In the genomic region with DNA sequence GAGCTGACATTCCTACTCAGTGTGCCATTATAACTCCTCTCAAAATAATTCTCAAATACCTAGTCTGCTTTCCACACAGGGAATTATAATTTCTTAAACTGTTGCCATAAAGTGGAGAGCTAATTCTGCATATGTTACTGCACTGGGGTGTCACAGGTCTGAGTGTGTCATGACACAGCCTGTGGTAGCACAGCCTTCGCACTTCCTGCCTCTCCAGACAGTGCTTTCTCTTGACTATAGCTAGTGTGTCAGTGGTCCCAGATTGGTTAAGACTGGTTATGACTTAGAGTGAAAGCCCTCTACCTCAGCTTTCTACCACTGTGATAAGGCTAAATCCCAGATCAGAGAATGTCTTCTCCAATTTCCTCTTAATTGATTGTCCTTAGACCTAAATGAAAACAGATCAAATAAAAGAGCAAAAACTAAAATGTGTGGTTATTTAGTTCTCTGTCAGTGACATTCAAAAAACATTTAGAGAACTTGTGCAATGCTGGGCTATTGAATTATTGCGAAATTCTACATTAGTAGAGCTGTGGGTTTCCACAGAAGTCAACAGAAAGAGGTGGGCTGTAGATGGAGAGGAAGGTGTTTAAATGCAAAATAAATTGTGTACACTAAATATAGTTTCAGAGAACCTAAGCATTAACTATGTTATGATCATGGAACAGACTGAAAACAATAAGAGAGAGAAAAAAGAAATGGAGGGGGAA, we compare ENCODE assay signal across 25 mouse cellular contexts.
DNase-seq lines count a peak whose midpoint lies in the region; ATAC-seq and TF ChIP-seq lines count a peak whose summit lies in the region.
"Had no signal": no experiment of that assay in that cellular context is flagged by ENCODE, and none has a peak within 500 bp of the region (broad histone marks: within the 10 kb centered on the region; RNA-seq: fewer than 3 reads in every experiment).

No protein-coding gene starts in this region.

- no peak for TF ChIP-seq POLR2A in embryonic fibroblast, embryonic 13.5 days (IDR thresholded peaks at IDR 0.05; ENCODE audit: low read depth, low read length)

- intact Hi-C loops in heart, postnatal 36 days (cut with DNase I) = no loop called here

- peak; percentile 24 for ATAC-seq in frontal cortex, adult (ENCODE audit: low TSS enrichment)
- peak; percentile 83 for ATAC-seq in megakaryocyte, adult 5-6 weeks (ENCODE audit: poor library complexity, severe bottlenecking)
- ATAC-seq: CD4-positive, CD25-positive, alpha-beta regulatory T cell, adult 4 months; forebrain, embryonic 14.5 days; forebrain, postnatal 0 days; hindbrain, postnatal 0 days; inflammation-experienced regulatory T-cells, adult 6 months had no signal

- WGBS in embryonic facial prominence, embryonic 10.5 days = 95% methylated on average over 2 of the region's 2 CpGs

- no peaks in the 10 kb centered on the region for H3K9me3 ChIP-seq in embryonic facial prominence, embryonic 10.5 days

- H3K27ac ChIP-seq in embryonic fibroblast, embryonic 13.5 days (ENCODE audit: insufficient read depth, low read length) = peak overlapping the region; percentile 54
- H3K27ac ChIP-seq in embryonic facial prominence, embryonic 10.5 days (replicated peaks) = no peak overlapping the region
- H3K27ac ChIP-seq: hindbrain, embryonic 14.5 days; hindbrain, postnatal 0 days had no signal

- H3K4me1 ChIP-seq in embryonic fibroblast, embryonic 13.5 days (ENCODE audit: control insufficient read depth, insufficient read depth, low read length) = peaks cover 6% of the 10 kb centered on the region
- H3K4me1 ChIP-seq in embryonic facial prominence, embryonic 10.5 days = no peaks in the 10 kb centered on the region

- no peak for TF ChIP-seq CTCF in embryonic fibroblast, embryonic 13.5 days (IDR thresholded peaks at IDR 0.05; ENCODE audit: borderline replicate concordance, insufficient read depth, low read length)

- DNase-seq in frontal cortex, postnatal 25 days (ENCODE audit: low spot score in 2 of 2) = no peak
- DNase-seq in 416B (ENCODE audit: low read depth) = peak; percentile 16
- no peak for DNase-seq in kidney, postnatal 14 days
- DNase-seq in embryonic facial prominence, embryonic 10.5 days (ENCODE audit: low spot score) = no peak
- no peak for DNase-seq in heart, postnatal 36 days
- DNase-seq: adrenal gland, adult 2 months; adrenal gland, postnatal 14 days; B cell, adult 2 months; cerebellum, adult 11 months; cerebellum, adult 2 months; cerebellum, adult 9-11 months; cerebellum, postnatal 25 days; embryo, embryonic 11 days; forebrain, postnatal 0 days; gastrocnemius, postnatal 10 days; gastrocnemius, postnatal 36 days; heart, adult 11 months had no signal

- H3K4me3 ChIP-seq in embryonic fibroblast, embryonic 13.5 days (ENCODE audit: insufficient read depth, low read length) = no peak overlapping the region
- H3K4me3 ChIP-seq in embryonic facial prominence, embryonic 10.5 days = no peak overlapping the region

- no peaks in the 10 kb centered on the region for H3K36me3 ChIP-seq in embryonic facial prominence, embryonic 10.5 days (replicated peaks)

- no peaks in the 10 kb centered on the region for H3K27me3 ChIP-seq in embryonic facial prominence, embryonic 10.5 days (replicated peaks; ENCODE audit: low read depth, poor library complexity, severe bottlenecking)
